Mouse (Mus musculus) C2C12 (cell line): ENCODE measurements around the gene Mthfsd.

Experiments
- CTCF ChIP-seq: IDR thresholded peaks from one replicate; pipeline ENCODE4 v1.5.1; 2011; ENCODE audit not compliant: control insufficient read depth, insufficient read depth, insufficient read length
- MYOG ChIP-seq: IDR thresholded peaks from one replicate; pipeline ENCODE4 v1.6.1; 2011; ENCODE audit not compliant: control insufficient read depth, insufficient read length; ENCODE audit errors: extremely low read depth

GRCm38 (mm10) chr8:121088281-121088680, 19.9 kb downstream of the Mthfsd start:
- TF ChIP-seq CTCF (no peak), MYOG (no peak)
